Mouse (Mus musculus) limb, embryonic 11.5 days (tissue): Measurements from ENCODE around the gene Adcy1. TPM values are rescaled to one million over a fixed set of nuclear protein-coding genes. Genes with fewer than 3 reads are reported as not detected.
A peak's percentile ranks its signal among the peaks of the same experiment; 100 is the strongest.

Experiments
- ATAC-seq: fragments of 200-750 bp; cut with Nextera tagmentation; 2 replicates; pipeline ENCODE4 v1.8.0; 2017; ENCODE audit warnings: low read depth; ENCODE audit not compliant: insufficient number of reproducible peaks, low FRiP score, low TSS enrichment
- DNase-seq: peaks from one replicate; pipeline ENCODE4 v3.0.0-alpha.2; 2015; ENCODE audit warnings: low spot score
- H3K27ac ChIP-seq: fragments of 300-500 bp; sonication (generic); replicated peaks from 2 replicates; pipeline ENCODE4 v1.5.1; 2014; ENCODE audit warnings: low read depth, mild to moderate bottlenecking, low read length
- H3K27me3 ChIP-seq: fragments of 300-500 bp; sonication (generic); 2 replicates; pipeline ENCODE4 v1.6.1; 2014; ENCODE audit warnings: mild to moderate bottlenecking, low read length, mixed read lengths; ENCODE audit not compliant: control insufficient read depth, insufficient read depth
- H3K36me3 ChIP-seq: fragments of 300-500 bp; sonication (generic); 2 replicates; pipeline ENCODE4 v1.6.1; 2014; ENCODE audit warnings: mild to moderate bottlenecking, low read length, moderate library complexity, mixed read lengths; ENCODE audit not compliant: control insufficient read depth, insufficient read depth
- H3K4me1 ChIP-seq: fragments of 300-500 bp; sonication (generic); 2 replicates; pipeline ENCODE4 v1.6.1; 2014; ENCODE audit warnings: low read length, mixed read lengths; ENCODE audit not compliant: control insufficient read depth, insufficient read depth
- H3K4me2 ChIP-seq: fragments of 300-500 bp; sonication (generic); 2 replicates; pipeline ENCODE4 v1.6.1; 2014; ENCODE audit warnings: low read depth, mild to moderate bottlenecking, moderate library complexity; ENCODE audit not compliant: severe bottlenecking
- H3K4me3 ChIP-seq: fragments of 300-500 bp; sonication (generic); 2 replicates; pipeline ENCODE4 v1.5.1; 2014; ENCODE audit warnings: low read depth, low read length
- H3K9ac ChIP-seq: fragments of 300-500 bp; sonication (generic); 2 replicates; pipeline ENCODE4 v1.6.1; 2014; ENCODE audit warnings: mild to moderate bottlenecking, low read length
- H3K9me3 ChIP-seq: fragments of 300-500 bp; sonication (generic); 2 replicates; pipeline ENCODE4 v1.6.1; 2016; ENCODE audit warnings: low read length; ENCODE audit not compliant: control insufficient read depth
- WGBS: fragments of 180-500 bp; shearing (Covaris S2); extraction: QIAGEN DNeasy Blood & Tissue Kit; methylation state at CpG from one replicate; pipeline ENCODE4 v1.1.7; 2014; 5-methylcytosine and 5-hydroxymethylcytosine counted together
- polyA plus RNA-seq: library from polyadenylated mRNA; unstranded; fragments of >200 nt; fragmentation: Nextera tagmentation; extraction: Ambion mirVana; gene quantifications from 2 replicates; pipeline ENCODE4 v1.2.1, GENCODE M21; 2014

Gene Adcy1
- polyA plus RNA-seq, 1 experiment from 2014 or later, result 0.92 TPM

DNA sequence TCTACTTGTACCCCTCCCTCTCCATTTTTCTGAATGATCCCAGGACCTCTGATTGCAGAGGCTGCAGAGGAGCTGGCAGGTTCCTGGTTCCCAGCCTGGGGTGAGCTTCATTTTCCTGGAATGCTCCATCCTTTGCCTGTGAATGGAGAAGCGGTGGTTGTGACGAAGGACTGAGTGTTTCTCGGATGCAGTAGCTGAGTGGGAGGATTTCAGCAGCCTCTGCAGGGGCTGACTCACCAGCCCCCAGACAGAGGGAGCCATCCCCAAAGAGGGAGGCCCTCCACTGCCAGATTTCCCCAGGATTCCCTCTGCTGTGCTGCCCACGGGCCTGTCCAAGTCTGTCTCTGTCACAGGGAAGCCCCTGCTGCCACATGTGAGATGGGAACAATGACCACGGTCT, 71.0 kb downstream of the Adcy1 start:
- ATAC-seq (no peak), DNase-seq (no peak)
- Histone ChIP-seq H3K9me3 (no peaks in the 10 kb centered on the region), H3K4me2 (no peak overlapping the region), H3K36me3 (no peaks in the 10 kb centered on the region), H3K27me3 (no peaks in the 10 kb centered on the region), H3K27ac (no peak overlapping the region), H3K9ac (no peak overlapping the region), H3K4me3 (no peak overlapping the region), H3K4me1 (no peaks in the 10 kb centered on the region)
- 84% methylated on average over 5 of the region's 5 CpGs for WGBS

- no peak for ATAC-seq
Observed at GRCm38 (mm10) chr11:7135301-7135700, 72.0 kb downstream of the Adcy1 start.

DNA sequence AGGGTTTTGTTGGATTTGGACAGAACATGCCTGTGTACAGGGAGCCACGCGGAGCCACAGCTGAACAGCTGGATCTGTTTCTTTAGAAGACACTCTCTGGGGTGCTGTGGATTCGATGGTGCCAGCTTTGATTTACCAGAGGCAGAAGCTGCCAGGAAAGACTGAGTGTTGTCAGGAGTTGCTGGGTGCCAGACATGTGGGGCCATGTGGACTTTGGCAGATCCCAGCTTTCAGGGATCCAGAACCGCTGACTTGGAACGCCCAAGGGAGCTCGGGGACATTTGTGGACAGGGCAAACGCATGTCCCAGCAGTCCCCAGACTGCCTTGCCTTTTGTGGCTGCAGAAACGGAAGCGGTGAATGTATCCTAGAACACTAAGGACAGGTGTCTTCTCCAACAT, 72.5 kb downstream of the Adcy1 start:
- no peak overlapping the region for H3K4me2 ChIP-seq
- no peaks in the 10 kb centered on the region for H3K27me3 ChIP-seq
- no peaks in the 10 kb centered on the region for H3K36me3 ChIP-seq
- H3K4me3 ChIP-seq, result no peak overlapping the region
- DNase-seq, result no peak
- ATAC-seq, result no peak
- H3K4me1 ChIP-seq, result no peaks in the 10 kb centered on the region
- no peak overlapping the region for H3K27ac ChIP-seq
- H3K9me3 ChIP-seq, result no peaks in the 10 kb centered on the region
- 85% methylated on average over 9 of the region's 9 CpGs for WGBS
- no peak overlapping the region for H3K9ac ChIP-seq

More at GRCm38 (mm10) chr11:7135301-7135700, 72.0 kb downstream of the Adcy1 start:
- Histone ChIP-seq H3K27me3 (no peaks in the 10 kb centered on the region), H3K9me3 (no peaks in the 10 kb centered on the region), H3K4me3 (no peak overlapping the region), H3K27ac (no peak overlapping the region), H3K9ac (no peak overlapping the region), H3K4me2 (no peak overlapping the region), H3K4me1 (no peaks in the 10 kb centered on the region), H3K36me3 (no peaks in the 10 kb centered on the region)
- 85% methylated on average over 6 of the region's 6 CpGs for WGBS
- DNase-seq, result no peak

- Histone ChIP-seq H3K9me3 (no peaks in the 10 kb centered on the region), H3K27me3 (no peaks in the 10 kb centered on the region), H3K36me3 (no peaks in the 10 kb centered on the region), H3K27ac (no peak overlapping the region), H3K9ac (no peak overlapping the region), H3K4me1 (no peaks in the 10 kb centered on the region), H3K4me2 (no peak overlapping the region), H3K4me3 (no peak overlapping the region)
- no peak for ATAC-seq
- 91% methylated on average over 5 of the region's 5 CpGs for WGBS
- DNase-seq, result no peak
Observed at GRCm38 (mm10) chr11:7136246-7136855, 73.1 kb downstream of the Adcy1 start.

- WGBS, result 93% methylated on average over 8 of the region's 8 CpGs
Observed at GRCm38 (mm10) chr11:7138370-7138769, 75.1 kb downstream of the Adcy1 start.

DNA sequence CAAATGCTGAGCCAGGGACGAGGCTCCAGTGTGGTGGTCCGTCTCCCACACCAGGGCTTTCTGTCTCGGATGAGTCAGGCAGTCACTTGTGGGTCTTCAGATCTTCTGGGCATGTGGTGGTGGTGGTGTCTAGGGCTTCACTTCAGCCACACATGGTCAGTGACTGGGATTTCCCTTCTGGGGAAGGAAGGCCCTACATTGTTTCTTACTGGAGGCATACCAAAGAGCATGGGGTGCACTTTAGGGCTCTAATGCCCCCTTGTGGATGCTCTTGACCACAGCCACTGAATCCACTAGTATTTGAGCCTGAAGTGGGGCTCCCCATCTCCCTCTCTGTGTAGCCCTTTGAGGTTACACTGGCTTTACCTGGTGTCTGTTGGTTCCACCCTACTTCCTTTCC, 77.2 kb downstream of the Adcy1 start:
- WGBS, result 92% methylated on average over 3 of the region's 3 CpGs
- no peak for DNase-seq
- ATAC-seq, result 0 out of 2 replicates have a peak, but pooled peaks have one; percentile 12
- no peak overlapping the region for H3K4me3 ChIP-seq
- H3K4me2 ChIP-seq, result no peak overlapping the region
- no peak overlapping the region for H3K27ac ChIP-seq
- no peaks in the 10 kb centered on the region for H3K9me3 ChIP-seq
- H3K36me3 ChIP-seq, result no peaks in the 10 kb centered on the region
- no peak overlapping the region for H3K9ac ChIP-seq
- H3K27me3 ChIP-seq, result no peaks in the 10 kb centered on the region
- H3K4me1 ChIP-seq, result peaks cover 5% of the 10 kb centered on the region

More at GRCm38 (mm10) chr11:7138370-7138769, 75.1 kb downstream of the Adcy1 start:
- Histone ChIP-seq H3K27me3 (no peaks in the 10 kb centered on the region), H3K27ac (no peak overlapping the region), H3K4me3 (no peak overlapping the region), H3K36me3 (no peaks in the 10 kb centered on the region), H3K9me3 (no peaks in the 10 kb centered on the region), H3K4me1 (peaks cover 5% of the 10 kb centered on the region), H3K4me2 (no peak overlapping the region), H3K9ac (no peak overlapping the region)
- no peak for DNase-seq
- no peak for ATAC-seq

DNA sequence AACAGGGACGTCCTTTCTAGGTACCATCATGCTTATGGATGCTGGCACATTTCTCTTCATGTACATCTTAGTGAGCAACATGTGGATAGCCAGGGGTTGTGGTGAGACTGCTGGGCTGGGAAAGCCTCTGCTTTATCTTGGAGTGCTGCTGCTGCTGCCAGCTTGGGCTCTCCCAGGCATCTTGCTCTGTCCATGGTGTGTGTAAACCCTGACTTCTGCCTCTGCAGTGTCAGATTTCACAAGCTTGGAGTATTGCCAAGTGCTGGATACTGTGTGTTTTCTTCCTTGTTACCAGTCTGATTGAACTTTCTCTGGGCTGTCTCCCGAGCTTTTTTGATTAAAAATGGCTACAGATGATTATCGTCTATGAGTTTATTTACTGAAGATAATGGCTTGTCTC, 79.4 kb downstream of the Adcy1 start:
- no peaks in the 10 kb centered on the region for H3K36me3 ChIP-seq
- no peaks in the 10 kb centered on the region for H3K9me3 ChIP-seq
- H3K4me3 ChIP-seq, result no peak overlapping the region
- H3K4me2 ChIP-seq, result no peak overlapping the region
- no peak overlapping the region for H3K9ac ChIP-seq
- no peak overlapping the region for H3K27ac ChIP-seq
- H3K27me3 ChIP-seq, result no peaks in the 10 kb centered on the region
- peaks cover 5% of the 10 kb centered on the region for H3K4me1 ChIP-seq
- peak; percentile 60; the same call in 1 of the 2 replicates for ATAC-seq
- 44% methylated on average over 3 of the region's 3 CpGs for WGBS
- peak; percentile 60 for DNase-seq

DNA sequence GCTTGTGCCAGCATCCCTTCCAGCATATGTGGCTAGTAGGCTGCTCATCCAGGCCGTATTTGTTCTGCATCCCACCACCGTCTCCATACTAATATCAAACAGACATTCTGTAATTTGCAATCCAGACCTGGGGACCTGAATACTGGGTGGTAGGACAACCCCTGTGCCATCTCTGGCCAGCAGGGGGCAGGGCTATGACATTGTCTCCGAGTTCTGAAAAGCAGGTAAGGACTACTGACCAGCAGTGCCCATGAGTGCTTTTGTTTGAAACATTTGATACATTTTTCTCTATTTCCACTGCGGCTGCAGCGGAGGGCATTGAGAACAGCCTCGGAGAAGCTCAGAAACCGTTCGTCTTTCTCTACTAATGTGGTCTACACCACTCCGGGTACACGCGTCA, 81.1 kb downstream of the Adcy1 start:
- Histone ChIP-seq H3K9ac (no peak overlapping the region), H3K4me1 (peaks cover 5% of the 10 kb centered on the region), H3K9me3 (no peaks in the 10 kb centered on the region), H3K4me3 (no peak overlapping the region), H3K36me3 (no peaks in the 10 kb centered on the region), H3K27ac (no peak overlapping the region), H3K4me2 (no peak overlapping the region), H3K27me3 (no peaks in the 10 kb centered on the region)
- DNase-seq, result peak; percentile 37
- ATAC-seq, result no peak
- WGBS, result 87% methylated on average over 11 of the region's 11 CpGs

DNA sequence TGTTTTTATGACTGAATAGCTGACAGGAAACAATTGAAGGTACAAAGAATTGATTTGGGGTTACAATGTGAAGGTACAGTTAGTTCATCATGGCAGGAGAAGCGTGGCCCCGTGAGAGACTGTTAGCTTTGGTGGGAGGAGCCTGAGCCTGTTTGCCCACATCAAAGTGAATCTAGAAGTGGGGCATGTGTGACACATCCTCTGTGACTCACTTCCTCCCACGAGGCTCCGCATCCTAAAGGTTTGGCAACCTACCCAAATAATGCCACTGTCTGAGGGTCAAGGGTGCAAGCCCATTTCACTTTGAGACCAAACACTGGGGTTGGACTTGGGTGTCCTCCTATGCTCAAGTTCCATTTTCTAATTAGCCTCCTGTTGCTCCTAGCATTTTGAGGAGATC, 81.9 kb downstream of the Adcy1 start:
- Histone ChIP-seq H3K9ac (no peak overlapping the region), H3K9me3 (no peaks in the 10 kb centered on the region), H3K27me3 (no peaks in the 10 kb centered on the region), H3K4me2 (no peak overlapping the region), H3K4me3 (no peak overlapping the region), H3K4me1 (peaks cover 5% of the 10 kb centered on the region), H3K27ac (no peak overlapping the region), H3K36me3 (no peaks in the 10 kb centered on the region)
- 71% methylated on average over 4 of the region's 4 CpGs for WGBS
- no peak for ATAC-seq
- no peak for DNase-seq
